Mouse (Mus musculus): ENCODE measurements around the gene Cmip.

- TF ChIP-seq CTCF (IDR thresholded peaks at IDR 0.05; ENCODE audit: control insufficient read depth, insufficient read depth, insufficient read length) (no peak), MYOD1 (IDR thresholded peaks at IDR 0.05; ENCODE audit: control insufficient read depth, insufficient read length, low read depth) (no peak), USF1 (IDR thresholded peaks at IDR 0.05; ENCODE audit: low read depth) (no peak), MAX (IDR thresholded peaks at IDR 0.05) (no peak), CEBPB (IDR thresholded peaks at IDR 0.05; ENCODE audit: low read depth) (no peak)
These were observed 189.6 kb downstream of the Cmip start for GRCm38 (mm10) chr8:117446344-117446997.

Measured in C2C12 (cell line).